Mouse (Mus musculus): ENCODE measurements at regions not wholly inside any gene's neighbourhood (a gene's known extent, or its start where the extent isn't known, plus 50 kb on each side); places are given as distances from the start of the nearest gene placed in this dataset.

GRCm38 (mm10) chr9:78769168-78769567 lies 153.8 kb downstream of the Cd109 start:
- TF ChIP-seq CTCF (IDR thresholded peaks at IDR 0.05; ENCODE audit: low read depth) (peak; percentile 76), EP300 (optimal IDR thresholded peaks at IDR 0.05) (no peak)

Measured in stomach, postnatal 0 days (tissue).